Mouse (Mus musculus) forebrain, embryonic 15.5 days (tissue): ENCODE measurements at regions not wholly inside any gene's neighbourhood (a gene's known extent, or its start where the extent isn't known, plus 50 kb on each side); places are given as distances from the start of the nearest gene placed in this dataset.

Source experiments
- ATAC-seq: fragments of 200-750 bp; cut with Nextera tagmentation; replicated peaks from 2 replicates; pipeline ENCODE4 v1.8.0; 2017; ENCODE audit warnings: mild to moderate bottlenecking, moderate TSS enrichment, moderate library complexity
- H3K27ac ChIP-seq: fragments of 300-500 bp; sonication (generic); replicated peaks from 2 replicates; pipeline ENCODE4 v1.5.1; 2015; ENCODE audit warnings: mild to moderate bottlenecking, inconsistent platforms
- H3K27me3 ChIP-seq: fragments of 300-500 bp; sonication (generic); 2 replicates; pipeline ENCODE4 v1.6.1; 2015; ENCODE audit warnings: inconsistent platforms
- H3K36me3 ChIP-seq: fragments of 300-500 bp; sonication (generic); 2 replicates; pipeline ENCODE4 v1.6.1; 2015; ENCODE audit warnings: mild to moderate bottlenecking, inconsistent platforms
- H3K4me1 ChIP-seq: fragments of 300-500 bp; sonication (generic); 2 replicates; pipeline ENCODE4 v1.6.1; 2015; ENCODE audit warnings: inconsistent platforms
- H3K4me2 ChIP-seq: fragments of 300-500 bp; sonication (generic); replicated peaks from 2 replicates; pipeline ENCODE4 v1.6.1; 2015; ENCODE audit warnings: mild to moderate bottlenecking, inconsistent platforms
- H3K4me3 ChIP-seq: fragments of 300-500 bp; sonication (generic); 2 replicates; pipeline ENCODE4 v1.5.1; 2015; ENCODE audit warnings: mild to moderate bottlenecking, inconsistent platforms
- H3K9ac ChIP-seq: fragments of 300-500 bp; sonication (generic); replicated peaks from 2 replicates; pipeline ENCODE4 v1.6.1; 2015; ENCODE audit warnings: mild to moderate bottlenecking, inconsistent platforms
- H3K9me3 ChIP-seq: fragments of 300-500 bp; sonication (generic); 2 replicates; pipeline ENCODE4 v1.6.1; 2016; ENCODE audit warnings: inconsistent platforms
- WGBS: fragments of 180-500 bp; shearing (Covaris S2); methylation state at CpG from one replicate; pipeline ENCODE4 v1.1.7; 2015; ENCODE audit warnings: mixed read lengths; 5-methylcytosine and 5-hydroxymethylcytosine counted together

DNA sequence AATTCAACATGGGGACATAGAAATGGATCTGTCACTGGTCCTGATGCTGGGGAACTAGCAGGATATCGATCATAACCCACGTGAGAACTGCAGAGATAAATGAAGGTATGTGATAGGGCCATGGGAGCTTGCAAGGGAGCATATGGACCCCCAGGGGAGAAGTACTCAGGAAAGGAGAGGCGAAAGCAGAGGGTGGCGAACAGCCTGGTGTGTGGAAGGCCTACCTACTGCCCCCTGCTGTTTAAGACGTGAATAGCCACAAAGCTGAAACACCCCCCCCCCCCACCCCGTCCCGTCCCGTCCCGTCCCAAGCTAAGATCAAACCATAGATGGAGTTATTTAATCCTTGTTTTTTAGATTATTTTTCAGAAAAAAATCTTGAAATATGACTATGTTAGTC lies 50.9 kb upstream of the Cplx2 start:
- Histone ChIP-seq H3K36me3 (no peaks in the 10 kb centered on the region), H3K9me3 (no peaks in the 10 kb centered on the region), H3K9ac (no peak overlapping the region), H3K4me2 (no peak overlapping the region), H3K27me3 (no peaks in the 10 kb centered on the region), H3K27ac (no peak overlapping the region), H3K4me1 (peaks cover 22% of the 10 kb centered on the region), H3K4me3 (no peak overlapping the region)
- WGBS, result 67% methylated on average over 9 of the region's 9 CpGs
- ATAC-seq, result no peak

DNA sequence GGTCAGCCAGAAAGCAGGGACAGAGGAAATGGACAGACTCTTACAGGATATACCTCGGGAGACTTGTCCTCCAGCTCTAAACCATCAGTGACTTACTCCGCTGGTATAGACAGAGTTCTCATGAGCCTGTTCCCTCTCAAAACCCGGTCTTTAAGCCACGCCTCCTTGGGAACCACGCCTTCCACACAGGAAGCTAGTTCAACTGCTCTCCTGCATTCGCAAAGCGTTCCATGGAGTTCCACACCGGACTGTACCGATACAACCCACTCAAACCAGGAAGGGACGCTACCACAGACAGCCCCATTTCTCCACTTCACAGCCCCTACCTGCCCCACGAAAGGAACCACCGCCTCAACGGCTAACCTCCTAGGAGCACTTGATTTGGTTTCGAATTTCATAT lies 50.1 kb upstream of the Cplx2 start:
- no peak overlapping the region for H3K27ac ChIP-seq
- WGBS, result 90% methylated on average over 14 of the region's 14 CpGs
- ATAC-seq, result no peak

More for the DNA sequence above, 50.1 kb upstream of the Cplx2 start:
- H3K4me3 ChIP-seq, result no peak overlapping the region
- H3K36me3 ChIP-seq, result no peaks in the 10 kb centered on the region
- H3K9me3 ChIP-seq, result no peaks in the 10 kb centered on the region
- H3K27me3 ChIP-seq, result no peaks in the 10 kb centered on the region
- H3K4me2 ChIP-seq, result no peak overlapping the region
- H3K4me1 ChIP-seq, result peaks cover 30% of the 10 kb centered on the region
- no peak overlapping the region for H3K9ac ChIP-seq
